Mouse (Mus musculus) forebrain, embryonic 12.5 days (tissue): ENCODE results near the gene Prpf4. TPM values are rescaled to one million over a fixed set of nuclear protein-coding genes. Genes with fewer than 3 reads are reported as not detected.
A peak's percentile ranks its signal among the peaks of the same experiment; 100 is the strongest.

Source experiments
- ATAC-seq: fragments of 200-750 bp; cut with Nextera tagmentation; 2 replicates; pipeline ENCODE4 v1.8.0; 2017; ENCODE audit warnings: moderate TSS enrichment; ENCODE audit not compliant: low FRiP score
- H3K27ac ChIP-seq: fragments of 300-500 bp; sonication (generic); 2 replicates; pipeline ENCODE4 v1.5.1; 2016; ENCODE audit warnings: mild to moderate bottlenecking
- H3K27me3 ChIP-seq: fragments of 300-500 bp; sonication (generic); 2 replicates; pipeline ENCODE4 v1.6.1; 2016; ENCODE audit warnings: mild to moderate bottlenecking
- H3K36me3 ChIP-seq: fragments of 300-500 bp; sonication (generic); replicated peaks from 2 replicates; pipeline ENCODE4 v1.6.1; 2016; ENCODE audit warnings: mild to moderate bottlenecking
- H3K4me1 ChIP-seq: fragments of 300-500 bp; sonication (generic); 2 replicates; pipeline ENCODE4 v1.6.1; 2016
- H3K4me2 ChIP-seq: fragments of 300-500 bp; sonication (generic); 2 replicates; pipeline ENCODE4 v1.6.1; 2016; ENCODE audit warnings: mild to moderate bottlenecking, moderate library complexity
- H3K4me3 ChIP-seq: fragments of 300-500 bp; sonication (generic); replicated peaks from 2 replicates; pipeline ENCODE4 v1.5.1; 2016; ENCODE audit warnings: mild to moderate bottlenecking
- H3K9ac ChIP-seq: fragments of 300-500 bp; sonication (generic); 2 replicates; pipeline ENCODE4 v1.6.1; 2016; ENCODE audit warnings: mild to moderate bottlenecking
- H3K9me3 ChIP-seq: fragments of 300-500 bp; sonication (generic); 2 replicates; pipeline ENCODE4 v1.6.1; 2016
- WGBS: fragments of 180-500 bp; shearing (Covaris S2); methylation state at CpG from one replicate; pipeline ENCODE4 v1.1.7; 2016; 5-methylcytosine and 5-hydroxymethylcytosine counted together
- polyA plus RNA-seq: library from polyadenylated mRNA; unstranded; fragments of >200 nt; fragmentation: Nextera tagmentation; extraction: Ambion mirVana; gene quantifications from 2 replicates; pipeline ENCODE4 v1.2.1, GENCODE M21; 2016

Gene Prpf4
- polyA plus RNA-seq, 1 experiment from 2014 or later: 27.8 TPM

- Histone ChIP-seq H3K9me3 (no peaks in the 10 kb centered on the region), H3K36me3 (peaks cover 82% of the 10 kb centered on the region)
Measured at GRCm38 (mm10) chr4:62395806-62396205, 12.8 kb upstream of the Prpf4 start.

GRCm38 (mm10) chr4:62397616-62398365, 10.8 kb upstream of the Prpf4 start:
- Histone ChIP-seq H3K9me3 (no peaks in the 10 kb centered on the region), H3K4me2 (no peak overlapping the region), H3K4me3 (no peak overlapping the region), H3K9ac (no peak overlapping the region), H3K27ac (no peak overlapping the region), H3K36me3 (peaks cover 83% of the 10 kb centered on the region), H3K4me1 (no peaks in the 10 kb centered on the region), H3K27me3 (no peaks in the 10 kb centered on the region)
- ATAC-seq: no peak
- 91% methylated on average over 4 of the region's 4 CpGs for whole genome bisulfite sequencing

More at GRCm38 (mm10) chr4:62395806-62396205, 12.8 kb upstream of the Prpf4 start:
- no peak overlapping the region for H3K27ac ChIP-seq
- no peaks in the 10 kb centered on the region for H3K4me1 ChIP-seq
- H3K9ac ChIP-seq: no peak overlapping the region
- 100% methylated on average over 1 of the region's 1 CpGs for WGBS
- H3K4me3 ChIP-seq: no peak overlapping the region
- no peak overlapping the region for H3K4me2 ChIP-seq
- ATAC-seq: no peak
- no peaks in the 10 kb centered on the region for H3K27me3 ChIP-seq

- Histone ChIP-seq H3K9me3 (no peaks in the 10 kb centered on the region), H3K4me3 (no peak overlapping the region), H3K4me1 (no peaks in the 10 kb centered on the region), H3K9ac (no peak overlapping the region), H3K27ac (no peak overlapping the region), H3K36me3 (peaks cover 76% of the 10 kb centered on the region), H3K4me2 (no peak overlapping the region), H3K27me3 (no peaks in the 10 kb centered on the region)
- WGBS: 92% methylated on average over 3 of the region's 3 CpGs
- ATAC-seq: no peak
Measured at GRCm38 (mm10) chr4:62398956-62399355, 9.6 kb upstream of the Prpf4 start.

GRCm38 (mm10) chr4:62406133-62406532, 2.5 kb upstream of the Prpf4 start:
- no peak overlapping the region for H3K27ac ChIP-seq
- H3K4me1 ChIP-seq: peaks cover 34% of the 10 kb centered on the region
- H3K36me3 ChIP-seq: peaks cover 17% of the 10 kb centered on the region
- H3K27me3 ChIP-seq: no peaks in the 10 kb centered on the region
- no peak for ATAC-seq
- peak overlapping the region; percentile 22; the same call in 1 of the 2 replicates for H3K4me2 ChIP-seq
- no peaks in the 10 kb centered on the region for H3K9me3 ChIP-seq
- 84% methylated on average over 4 of the region's 4 CpGs for WGBS
- H3K4me3 ChIP-seq: no peak overlapping the region
- no peak overlapping the region for H3K9ac ChIP-seq

- Histone ChIP-seq H3K27me3 (no peaks in the 10 kb centered on the region), H3K4me3 (peak overlapping the region; percentile 78), H3K4me1 (peaks cover 34% of the 10 kb centered on the region), H3K36me3 (peaks cover 17% of the 10 kb centered on the region), H3K27ac (peak overlapping the region; percentile 75), H3K4me2 (peak overlapping the region; percentile 51), H3K9ac (peak overlapping the region; percentile 75), H3K9me3 (no peaks in the 10 kb centered on the region)
- WGBS: under 1% methylated on average over 35 of the region's 35 CpGs
- peak; percentile 63 for ATAC-seq
Measured at GRCm38 (mm10) chr4:62407730-62408582, 641 bp upstream of the Prpf4 start.

GRCm38 (mm10) chr4:62409615-62410014, 1.0 kb downstream of the Prpf4 start:
- peaks cover 34% of the 10 kb centered on the region for H3K36me3 ChIP-seq
- no peak overlapping the region for H3K27ac ChIP-seq
- peak overlapping the region; percentile 78 for H3K4me3 ChIP-seq
- H3K9ac ChIP-seq: peak overlapping the region; percentile 75
- H3K4me2 ChIP-seq: peak overlapping the region; percentile 75
- H3K9me3 ChIP-seq: no peaks in the 10 kb centered on the region
- H3K27me3 ChIP-seq: no peaks in the 10 kb centered on the region
- ATAC-seq: no peak
- WGBS: 56% methylated on average over 6 of the region's 6 CpGs
- H3K4me1 ChIP-seq: peaks cover 31% of the 10 kb centered on the region

GRCm38 (mm10) chr4:62410325-62410724, 1.7 kb downstream of the Prpf4 start:
- no peak overlapping the region for H3K27ac ChIP-seq
- no peaks in the 10 kb centered on the region for H3K9me3 ChIP-seq
- no peaks in the 10 kb centered on the region for H3K27me3 ChIP-seq
- peaks cover 30% of the 10 kb centered on the region for H3K4me1 ChIP-seq
- 0 out of 2 replicates have a peak overlapping the region, but pooled peaks have one; percentile 21 for H3K9ac ChIP-seq
- peaks cover 41% of the 10 kb centered on the region for H3K36me3 ChIP-seq
- peak overlapping the region; percentile 75 for H3K4me2 ChIP-seq
- ATAC-seq: no peak
- H3K4me3 ChIP-seq: peak overlapping the region; percentile 78; the same call in 1 of the 2 replicates
- 83% methylated on average over 2 of the region's 2 CpGs for WGBS

GRCm38 (mm10) chr4:62411606-62412005, 3.0 kb downstream of the Prpf4 start:
- peaks cover 54% of the 10 kb centered on the region for H3K36me3 ChIP-seq
- H3K9ac ChIP-seq: no peak overlapping the region
- peaks cover 19% of the 10 kb centered on the region for H3K4me1 ChIP-seq
- no peaks in the 10 kb centered on the region for H3K27me3 ChIP-seq
- H3K4me2 ChIP-seq: no peak overlapping the region
- H3K4me3 ChIP-seq: no peak overlapping the region
- H3K27ac ChIP-seq: no peak overlapping the region
- no peaks in the 10 kb centered on the region for H3K9me3 ChIP-seq
- ATAC-seq: no peak
- 95% methylated on average over 10 of the region's 10 CpGs for WGBS

GRCm38 (mm10) chr4:62418448-62418847, 9.9 kb downstream of the Prpf4 start:
- Histone ChIP-seq H3K36me3 (peaks cover 100% of the 10 kb centered on the region), H3K27ac (no peak overlapping the region), H3K9ac (no peak overlapping the region), H3K27me3 (no peaks in the 10 kb centered on the region), H3K4me2 (no peak overlapping the region), H3K4me3 (no peak overlapping the region), H3K9me3 (no peaks in the 10 kb centered on the region), H3K4me1 (no peaks in the 10 kb centered on the region)
- ATAC-seq: peak; percentile 55; the same call in 1 of the 2 replicates
- whole genome bisulfite sequencing: 71% methylated on average over 8 of the region's 8 CpGs

- H3K27me3 ChIP-seq: no peaks in the 10 kb centered on the region
- ATAC-seq: no peak
- H3K4me1 ChIP-seq: no peaks in the 10 kb centered on the region
- no peak overlapping the region for H3K9ac ChIP-seq
- no peak overlapping the region for H3K4me2 ChIP-seq
- peaks cover 100% of the 10 kb centered on the region for H3K36me3 ChIP-seq
- 94% methylated on average over 6 of the region's 6 CpGs for WGBS
- no peak overlapping the region for H3K27ac ChIP-seq
- no peak overlapping the region for H3K4me3 ChIP-seq
- no peaks in the 10 kb centered on the region for H3K9me3 ChIP-seq
Measured at GRCm38 (mm10) chr4:62419091-62419490, 10.5 kb downstream of the Prpf4 start.

- Histone ChIP-seq H3K27me3 (no peaks in the 10 kb centered on the region), H3K9ac (no peak overlapping the region), H3K4me1 (no peaks in the 10 kb centered on the region), H3K36me3 (peaks cover 50% of the 10 kb centered on the region), H3K9me3 (no peaks in the 10 kb centered on the region), H3K4me2 (no peak overlapping the region), H3K27ac (no peak overlapping the region), H3K4me3 (no peak overlapping the region)
- WGBS: 94% methylated on average over 4 of the region's 4 CpGs
- ATAC-seq: no peak
Measured at GRCm38 (mm10) chr4:62425891-62426290, 17.3 kb downstream of the Prpf4 start.

GRCm38 (mm10) chr4:62427978-62428758, 19.6 kb downstream of the Prpf4 start:
- H3K4me3 ChIP-seq: no peak overlapping the region
- no peak overlapping the region for H3K27ac ChIP-seq
- H3K4me1 ChIP-seq: no peaks in the 10 kb centered on the region
- H3K36me3 ChIP-seq: peaks cover 28% of the 10 kb centered on the region
- H3K9ac ChIP-seq: no peak overlapping the region
- H3K4me2 ChIP-seq: no peak overlapping the region
- WGBS: 82% methylated on average over 17 of the region's 17 CpGs
- ATAC-seq: 0 out of 2 replicates have a peak, but pooled peaks have one; percentile 14
- H3K9me3 ChIP-seq: no peaks in the 10 kb centered on the region
- H3K27me3 ChIP-seq: no peaks in the 10 kb centered on the region
